Mouse (Mus musculus) ES-Bruce4 (cell line): ENCODE measurements around the gene Ugdh. TPM values are rescaled to one million over a fixed set of nuclear protein-coding genes. Genes with fewer than 3 reads are reported as not detected.

Experiments used
- H3K27ac ChIP-seq: 2 replicates; pipeline ENCODE4 v1.5.1; 2012; ENCODE audit warnings: low read length, inconsistent platforms; ENCODE audit not compliant: insufficient read depth
- H3K27me3 ChIP-seq: 2 replicates; pipeline ENCODE4 v1.6.1; 2012; ENCODE audit warnings: mild to moderate bottlenecking, low read length, inconsistent platforms; ENCODE audit not compliant: control insufficient read depth, poor library complexity, insufficient read depth, severe bottlenecking
- H3K36me3 ChIP-seq: 2 replicates; pipeline ENCODE4 v1.6.1; 2012; ENCODE audit warnings: inconsistent platforms, mild to moderate bottlenecking, low read length, moderate library complexity; ENCODE audit not compliant: control insufficient read depth, poor library complexity, insufficient read depth, severe bottlenecking
- H3K4me1 ChIP-seq: one replicate; pipeline ENCODE4 v1.8.1; 2011; ENCODE audit warnings: low read length; ENCODE audit not compliant: control insufficient read depth, insufficient read depth
- H3K4me3 ChIP-seq: 2 replicates; pipeline ENCODE4 v1.5.1; 2011; ENCODE audit warnings: low read depth, mild to moderate bottlenecking, low read length
- H3K9ac ChIP-seq: 2 replicates; pipeline ENCODE4 v1.6.1; 2012; ENCODE audit warnings: low read depth, mild to moderate bottlenecking, inconsistent platforms; ENCODE audit not compliant: poor library complexity, severe bottlenecking
- H3K9me3 ChIP-seq: replicated peaks from 2 replicates; pipeline ENCODE4 v1.6.1; 2012; ENCODE audit warnings: mild to moderate bottlenecking, low read length, inconsistent platforms; ENCODE audit not compliant: control insufficient read depth, poor library complexity, insufficient read depth, severe bottlenecking
- CTCF ChIP-seq: IDR thresholded peaks from one replicate; pipeline ENCODE4 v1.8.1; 2011; ENCODE audit warnings: low read depth, low read length
- EP300 ChIP-seq: IDR thresholded peaks from 2 replicates; pipeline ENCODE4 v1.6.1; 2011; ENCODE audit warnings: low read depth, low read length; ENCODE audit not compliant: insufficient read depth
- POLR2A ChIP-seq: IDR thresholded peaks from one replicate; pipeline ENCODE4 v1.8.1; 2011; ENCODE audit warnings: low read length; ENCODE audit not compliant: insufficient read depth
- polyA plus RNA-seq: library from polyadenylated mRNA; stranded (reverse); fragments of >200 nt; gene quantifications from 2 replicates; pipeline ENCODE4 v1.2.4, GENCODE M21; 2011; ENCODE audit warnings: low read depth; ENCODE audit not compliant: missing spikeins, insufficient read depth, insufficient read length

Ugdh gene
- polyA plus RNA-seq, 1 experiment: 31.4 TPM

DNA sequence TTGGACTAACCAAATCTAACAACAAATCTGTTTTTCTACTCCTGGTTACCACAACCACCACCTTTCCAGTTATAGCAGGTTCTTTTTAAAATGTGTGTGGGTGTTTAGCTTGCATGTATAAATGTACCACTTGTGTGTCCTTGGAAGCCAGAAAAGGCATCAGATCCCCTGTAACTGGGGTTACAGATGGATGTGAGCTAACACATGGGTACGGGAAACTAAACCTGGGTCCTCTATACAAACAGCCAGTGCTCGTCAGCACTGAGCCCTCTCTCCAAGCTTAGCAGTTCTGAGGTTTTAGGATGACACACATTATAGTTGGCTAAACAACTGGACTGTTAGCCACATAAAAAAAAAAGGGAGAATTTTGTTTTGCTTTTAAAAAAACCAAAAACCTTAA, 50.0 kb downstream of the Ugdh start:
- no peak overlapping the region for H3K9ac ChIP-seq
- H3K9me3 ChIP-seq: no peaks in the 10 kb centered on the region
- no peaks in the 10 kb centered on the region for H3K4me1 ChIP-seq
- peaks cover 32% of the 10 kb centered on the region for H3K36me3 ChIP-seq
- no peak overlapping the region for H3K27ac ChIP-seq
- H3K4me3 ChIP-seq: no peak overlapping the region
- H3K27me3 ChIP-seq: no peaks in the 10 kb centered on the region
- no peak for TF ChIP-seq EP300
- TF ChIP-seq CTCF: no peak
- no peak for TF ChIP-seq POLR2A

DNA sequence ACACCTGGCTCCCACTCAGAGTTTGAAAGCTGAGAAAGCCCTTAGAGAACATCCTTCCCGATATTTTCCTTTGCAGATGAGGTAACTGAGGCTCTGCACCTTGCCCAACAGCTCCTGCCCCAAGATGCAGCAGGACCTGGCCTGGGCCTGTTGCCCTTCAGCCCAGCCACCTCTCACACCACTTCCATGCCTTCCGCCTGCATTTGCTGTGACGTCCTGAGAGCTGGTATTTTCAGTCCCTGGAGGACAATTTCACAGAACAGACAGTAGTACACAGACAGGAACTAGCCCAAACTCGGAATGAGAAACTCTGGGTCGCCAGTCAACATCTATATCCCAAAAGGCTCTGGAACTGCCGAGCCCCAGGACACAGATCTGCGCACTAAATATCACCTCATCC, 61.0 kb downstream of the Ugdh start:
- H3K4me3 ChIP-seq: no peak overlapping the region
- no peaks in the 10 kb centered on the region for H3K4me1 ChIP-seq
- no peak for TF ChIP-seq EP300
- no peak for TF ChIP-seq POLR2A
- TF ChIP-seq CTCF: no peak
- no peaks in the 10 kb centered on the region for H3K27me3 ChIP-seq
- no peak overlapping the region for H3K27ac ChIP-seq
- H3K36me3 ChIP-seq: no peaks in the 10 kb centered on the region
- no peak overlapping the region for H3K9ac ChIP-seq
- no peaks in the 10 kb centered on the region for H3K9me3 ChIP-seq

DNA sequence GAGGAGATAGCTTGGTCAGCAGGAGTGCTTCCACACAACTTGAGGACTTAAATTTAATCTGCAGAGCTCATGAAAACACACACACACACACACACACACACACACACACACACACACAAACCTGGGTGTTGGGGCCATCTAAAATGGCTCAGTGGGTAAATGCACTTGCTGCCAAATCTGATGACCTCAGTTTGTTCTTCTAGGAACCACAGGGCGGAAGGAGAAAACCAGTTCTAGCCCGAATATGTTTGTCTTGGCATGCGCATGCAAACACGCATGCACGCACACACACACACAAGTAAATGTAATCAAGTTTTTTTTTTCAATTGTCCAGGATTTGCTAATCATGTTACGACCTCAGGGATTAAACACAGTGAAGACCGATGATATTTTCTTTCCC, 64.2 kb downstream of the Ugdh start:
- H3K27me3 ChIP-seq: no peaks in the 10 kb centered on the region
- no peak overlapping the region for H3K4me3 ChIP-seq
- H3K36me3 ChIP-seq: no peaks in the 10 kb centered on the region
- no peaks in the 10 kb centered on the region for H3K4me1 ChIP-seq
- no peak overlapping the region for H3K9ac ChIP-seq
- H3K27ac ChIP-seq: no peak overlapping the region
- H3K9me3 ChIP-seq: no peaks in the 10 kb centered on the region
- TF ChIP-seq EP300 (no peak), CTCF (no peak), POLR2A (no peak)

DNA sequence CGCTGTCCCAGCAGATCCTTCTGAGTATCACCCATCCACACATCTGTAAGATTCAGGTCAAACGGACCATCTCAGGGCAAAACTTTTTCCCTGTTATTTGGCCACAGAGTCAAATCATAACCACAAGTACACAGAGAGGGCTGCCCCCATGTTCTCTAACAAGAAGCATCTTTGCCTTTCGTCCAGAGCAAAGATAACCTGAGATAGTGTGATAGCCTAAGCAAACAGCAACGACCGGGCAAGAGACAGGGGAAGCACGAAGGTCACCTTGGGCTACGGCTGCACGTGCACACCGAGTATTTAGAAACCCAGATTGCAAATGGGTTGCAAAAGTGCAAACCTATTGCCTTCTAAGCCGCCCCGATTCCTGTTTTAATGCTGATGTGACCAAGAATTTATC, 67.9 kb downstream of the Ugdh start:
- Histone ChIP-seq H3K9ac (no peak overlapping the region), H3K27me3 (no peaks in the 10 kb centered on the region), H3K27ac (no peak overlapping the region), H3K4me1 (no peaks in the 10 kb centered on the region), H3K9me3 (no peaks in the 10 kb centered on the region), H3K36me3 (no peaks in the 10 kb centered on the region), H3K4me3 (no peak overlapping the region)
- TF ChIP-seq POLR2A (no peak), CTCF (no peak), EP300 (no peak)

Other genes with a start within 250 kb of the Ugdh start
- 13.8 and 13.9 TPM in 2 replicates for gene Wdr19, start 236.3 kb downstream of the Ugdh start, polyA plus RNA-seq
- gene Rfc1, start 100.3 kb downstream of the Ugdh start, polyA plus RNA-seq: 146 and 160 TPM in 2 replicates
- not detected in 2 replicates for gene Klb, start 87.6 kb downstream of the Ugdh start, polyA plus RNA-seq
- gene Rpl9, start 44.5 kb downstream of the Ugdh start, polyA plus RNA-seq: 573 and 625 TPM in 2 replicates
- 45.7 and 53.5 TPM in 2 replicates for gene Lias, start 44.5 kb downstream of the Ugdh start, polyA plus RNA-seq
- not detected in 2 replicates for gene Gm43552, start 56.9 kb upstream of the Ugdh start, polyA plus RNA-seq
- 47.3 and 53.2 TPM in 2 replicates for gene Smim14, start 101.2 kb upstream of the Ugdh start, polyA plus RNA-seq
- 282 and 285 TPM in 2 replicates for gene Ube2k, start 101.3 kb upstream of the Ugdh start, polyA plus RNA-seq